Mouse (Mus musculus) testis, adult 2 months (tissue): ENCODE results near the gene Ric8b.

Source experiments
- CTCF ChIP-seq: fragments of 200-500 bp; IDR thresholded peaks from 2 replicates; pipeline ENCODE4 v1.5.1; 2012; ENCODE audit warnings: low read depth, mild to moderate bottlenecking, inconsistent platforms, low read length, moderate library complexity; ENCODE audit not compliant: control insufficient read depth, insufficient read depth, insufficient replicate concordance
- POLR2A ChIP-seq: fragments of 200-500 bp; IDR thresholded peaks from 2 replicates; pipeline ENCODE4 v1.6.1; 2012; ENCODE audit warnings: low read depth, mild to moderate bottlenecking, inconsistent platforms, low read length, moderate library complexity; ENCODE audit not compliant: control insufficient read depth

DNA sequence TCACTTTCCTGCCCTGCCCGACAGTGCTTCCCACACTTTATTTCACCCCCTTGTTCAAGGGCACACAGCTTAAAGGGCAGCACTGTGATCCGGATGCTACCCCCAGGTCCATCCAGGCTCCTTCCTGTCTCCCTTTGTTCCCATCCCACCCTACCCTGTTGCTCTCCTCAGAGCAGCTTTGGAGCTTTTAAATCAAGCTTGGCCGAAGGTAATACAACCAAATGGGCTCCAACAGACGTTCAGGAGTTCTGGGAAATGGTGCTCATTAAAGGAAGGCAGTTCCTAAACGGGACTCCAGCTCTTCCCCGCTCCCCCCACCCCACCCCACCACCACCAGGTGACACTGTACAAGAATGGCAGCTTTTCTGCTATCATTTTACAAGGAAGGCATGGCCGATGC, 7.2 kb upstream of the Ric8b start:
- TF ChIP-seq POLR2A (no peak), CTCF (no peak)
